In the genomic region with DNA sequence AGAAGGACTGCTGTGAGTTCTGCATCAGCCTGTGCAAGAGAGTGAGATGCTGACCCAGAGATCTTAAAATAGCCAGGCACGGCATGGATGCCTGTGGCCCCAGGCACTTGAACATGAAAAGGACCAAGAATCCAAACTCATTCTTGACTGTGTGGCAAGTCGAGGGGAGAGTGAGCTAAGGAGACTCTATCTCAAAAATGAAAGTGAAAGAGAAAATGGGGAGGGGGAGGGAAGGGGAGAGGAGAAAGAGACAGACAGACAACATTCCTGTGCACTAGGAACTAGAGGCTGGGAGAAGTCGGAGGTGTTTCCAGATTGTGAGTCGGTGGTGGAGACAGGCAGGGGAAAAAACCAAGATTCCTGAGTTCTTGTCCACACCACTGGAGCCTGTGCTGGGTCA, we compare ENCODE assay signal across 1 mouse cellular context.
TF ChIP-seq lines count a peak whose summit lies in the region.

No protein-coding gene starts in this region.

TF ChIP-seq in CH12.LX, 34 proteins besides CTCF, POLR2A, EP300 and RAD21 (continued from another document):
- TF ChIP-seq RCOR1 (conservative IDR thresholded peaks at IDR 0.05; ENCODE audit: low read depth, low read length) (no peak), CHD2 (IDR thresholded peaks at IDR 0.05; ENCODE audit: low read length) (no peak), ELF1 (IDR thresholded peaks at IDR 0.05; ENCODE audit: low read depth, low read length) (no peak), UBTF (IDR thresholded peaks at IDR 0.05; ENCODE audit: low read depth, low read length) (no peak), HCFC1 (IDR thresholded peaks at IDR 0.05; ENCODE audit: low read depth, low read length) (no peak), MAFK (IDR thresholded peaks at IDR 0.05; ENCODE audit: insufficient replicate concordance, low read length) (no peak), MAZ (IDR thresholded peaks at IDR 0.05; ENCODE audit: low read depth, low read length) (no peak), JUN (IDR thresholded peaks at IDR 0.05; ENCODE audit: insufficient read depth, low read depth, low read length) (no peak), ZNF384 (IDR thresholded peaks at IDR 0.05; ENCODE audit: low read depth, low read length) (no peak), MEF2A (IDR thresholded peaks at IDR 0.05; ENCODE audit: borderline replicate concordance, low read depth, low read length) (no peak), KAT2A (IDR thresholded peaks at IDR 0.05; ENCODE audit: insufficient replicate concordance, low read length) (no peak), SMC3 (IDR thresholded peaks at IDR 0.05; ENCODE audit: low read depth, low read length) (no peak), TBP (conservative IDR thresholded peaks at IDR 0.05; ENCODE audit: low read depth, low read length) (no peak), POLR2AphosphoS2 (IDR thresholded peaks at IDR 0.05; ENCODE audit: low read depth, low read length) (no peak), JUND (conservative IDR thresholded peaks at IDR 0.05; ENCODE audit: low read depth, low read length) (no peak), MXI1 (IDR thresholded peaks at IDR 0.05; ENCODE audit: low read depth, low read length) (no peak), MYC (IDR thresholded peaks at IDR 0.05; ENCODE audit: low read depth, low read length) (no peak), E2F4 (IDR thresholded peaks at IDR 0.05; ENCODE audit: insufficient replicate concordance, low read depth, low read length) (no peak), ZC3H11A (IDR thresholded peaks at IDR 0.05; ENCODE audit: low read depth, low read length) (no peak)
